Mouse (Mus musculus) macrophage (primary cell): Measurements from ENCODE around the gene Wtip. TPM values are rescaled to one million over a fixed set of nuclear protein-coding genes. Genes with fewer than 3 reads are reported as not detected.
"Not testable (repeated sequence)": the region's sequence is repeated elsewhere in the genome, so short reads cannot be mapped to it uniquely, and the experiment has no call there.

Experiments used
- H3K27ac ChIP-seq: fragments of 350-480 bp; formaldehyde crosslinking; 2 replicates; pipeline ENCODE4 v1.9.0; 2021
- H3K36me3 ChIP-seq: fragments of 350-480 bp; formaldehyde crosslinking; 2 replicates; pipeline ENCODE4 v1.9.0; 2021; ENCODE audit errors: inconsistent target
- H3K4me3 ChIP-seq: fragments of 350-480 bp; formaldehyde crosslinking; 2 replicates; pipeline ENCODE4 v1.9.0; 2021; ENCODE audit errors: inconsistent target
- H3K79me2 ChIP-seq: fragments of 350-480 bp; formaldehyde crosslinking; 2 replicates; pipeline ENCODE4 v1.9.0; 2021; ENCODE audit errors: inconsistent target
- WGBS: methylation state at CpG from one replicate; pipeline ENCODE4 v1.1.7; 2026; ENCODE audit warnings: inconsistent platforms; ENCODE audit not compliant: missing documents; 5-methylcytosine and 5-hydroxymethylcytosine counted together
- polyA plus RNA-seq: library from polyadenylated mRNA; stranded (reverse); fragments of 250-400 nt; gene quantifications from 3 replicates; pipeline ENCODE4 v1.2.4, GENCODE M21; 2018; ENCODE audit warnings: inconsistent platforms

Gene Wtip
- polyA plus RNA-seq, 1 experiment from 2014 or later = 1.5 TPM

DNA sequence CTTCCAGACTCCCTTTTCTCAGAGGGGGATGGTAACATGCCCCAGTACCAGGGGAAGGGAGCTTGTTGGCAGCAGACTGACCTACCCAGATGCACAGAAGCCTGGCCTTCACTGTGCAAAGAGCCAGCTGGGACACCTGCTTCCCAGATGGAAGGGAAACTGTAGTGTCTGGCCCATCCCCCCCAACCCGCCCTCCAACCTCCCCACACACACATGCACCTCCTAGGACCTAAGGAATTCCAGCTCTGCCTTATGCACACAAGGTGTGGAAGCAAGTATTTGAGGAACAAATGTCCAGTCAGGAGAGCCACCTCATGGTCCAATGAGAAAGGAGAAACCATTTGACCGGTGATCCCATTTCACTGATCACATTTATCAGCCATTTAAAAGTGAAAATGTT is 1.3 kb upstream of the Wtip start:
- WGBS = 96% methylated on average over 2 of the region's 2 CpGs
- Histone ChIP-seq H3K79me2 (no peaks in the 10 kb centered on the region), H3K36me3 (no peaks in the 10 kb centered on the region), H3K27ac (no peak overlapping the region), H3K4me3 (no peak overlapping the region)

DNA sequence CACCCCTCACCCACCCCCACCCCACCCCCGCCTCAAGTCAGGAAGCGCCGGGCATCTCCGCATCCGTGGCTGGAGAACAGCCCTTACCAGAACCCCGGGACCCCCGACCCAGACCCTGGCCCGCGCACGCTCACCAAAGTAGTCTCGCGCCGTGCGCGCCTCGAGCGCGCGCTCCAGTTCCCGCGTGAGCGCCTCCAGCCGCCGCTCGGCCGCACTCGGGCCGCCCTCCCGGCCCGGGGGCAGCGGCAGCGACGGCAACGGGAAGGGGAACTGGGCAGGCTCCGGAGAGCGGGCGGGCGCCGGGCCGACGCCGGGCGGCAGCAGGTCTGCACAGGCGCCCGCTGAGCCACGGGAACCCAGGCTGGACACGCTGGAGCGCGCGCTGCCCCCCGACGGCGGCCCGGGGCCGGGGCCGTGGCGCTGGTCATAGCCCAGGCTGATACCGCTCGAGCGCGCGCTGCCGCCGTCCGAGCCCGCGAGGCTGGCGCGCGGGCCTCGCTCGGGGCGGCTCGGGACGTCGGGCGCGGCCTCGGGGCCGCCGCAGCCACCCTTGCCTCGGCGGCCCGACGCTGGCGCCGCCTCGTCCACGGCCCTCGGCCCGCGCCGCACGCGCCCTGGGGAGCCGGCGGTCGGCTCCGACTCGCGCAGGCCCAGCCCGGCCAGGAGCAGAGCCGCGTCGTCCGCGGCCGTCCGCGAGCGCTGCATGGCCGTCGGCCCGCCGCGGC is 551 bp downstream of the Wtip start:
- Histone ChIP-seq H3K79me2 (no peaks in the 10 kb centered on the region), H3K36me3 (no peaks in the 10 kb centered on the region), H3K27ac (no peak overlapping the region), H3K4me3 (no peak overlapping the region)
- WGBS = 5% methylated on average over 86 of the region's 116 CpGs

DNA sequence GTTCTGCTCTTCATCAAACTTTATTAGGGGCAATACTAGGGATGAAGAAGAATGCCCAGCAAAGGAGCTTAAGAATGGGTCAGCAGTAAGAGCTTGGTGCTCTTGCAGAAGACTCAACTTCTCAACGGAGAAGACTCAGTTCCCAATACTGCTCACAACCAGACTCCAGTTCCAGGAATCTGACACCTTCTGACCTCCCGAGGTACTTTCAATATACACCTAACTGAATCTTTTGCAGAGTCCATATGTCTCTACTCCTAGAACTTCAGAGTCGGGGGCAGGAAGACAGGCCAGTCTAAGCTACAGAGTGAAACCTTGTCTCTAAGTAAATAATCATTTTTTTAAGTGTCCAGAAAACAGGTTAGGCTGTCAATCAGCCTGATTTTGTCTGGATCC is 1.1 kb downstream of the Wtip start:
- Histone ChIP-seq H3K79me2 (no peaks in the 10 kb centered on the region), H3K36me3 (no peaks in the 10 kb centered on the region), H3K27ac (no peak overlapping the region), H3K4me3 (no peak overlapping the region)
- WGBS = 14% methylated on average over 3 of the region's 3 CpGs

DNA sequence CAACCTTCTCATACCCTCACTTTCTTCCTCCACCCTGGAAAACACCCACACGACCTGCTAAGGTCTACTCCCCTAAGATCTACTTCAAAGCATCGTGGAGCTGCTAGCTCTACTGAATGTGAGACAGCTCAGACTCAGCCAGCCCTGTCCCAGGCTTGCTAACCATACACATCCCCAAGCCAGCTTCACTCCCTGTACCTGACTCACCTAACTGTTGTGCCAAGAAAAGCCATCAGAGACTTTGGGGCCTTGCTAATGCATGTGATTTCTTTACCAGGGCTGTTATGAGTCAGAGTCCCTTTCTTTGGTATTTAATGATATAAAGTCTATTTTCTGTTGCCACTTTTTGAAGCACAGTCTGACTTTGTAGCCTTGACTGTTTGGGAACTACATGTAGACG is 1.9 kb downstream of the Wtip start:
- H3K27ac ChIP-seq = no peak overlapping the region
- H3K4me3 ChIP-seq = no peak overlapping the region
- 91% methylated on average over 3 of the region's 3 CpGs for WGBS
- no peaks in the 10 kb centered on the region for H3K36me3 ChIP-seq
- no peaks in the 10 kb centered on the region for H3K79me2 ChIP-seq

DNA sequence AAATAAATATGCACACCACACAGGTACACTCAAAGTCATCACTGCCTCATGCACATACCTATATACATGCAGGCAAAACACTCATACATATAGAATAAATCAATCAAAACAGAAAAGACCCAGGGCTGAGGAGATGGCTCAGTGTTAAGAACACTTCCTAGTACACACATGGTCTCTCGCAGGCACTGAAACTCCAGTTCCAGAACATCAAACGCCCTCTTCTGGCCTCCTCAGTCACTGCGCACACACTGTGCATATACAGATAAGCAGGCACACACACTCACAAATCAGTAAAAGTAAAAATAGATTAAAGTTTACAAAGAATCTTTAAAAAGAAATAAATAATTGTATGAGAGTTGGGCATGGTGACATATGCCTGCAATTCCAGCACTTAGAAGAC is 6.8 kb downstream of the Wtip start:
- Histone ChIP-seq H3K79me2 (no peaks in the 10 kb centered on the region), H3K27ac (no peak overlapping the region), H3K4me3 (no peak overlapping the region), H3K36me3 (no peaks in the 10 kb centered on the region)
- 85% methylated on average over 3 of the region's 3 CpGs for WGBS

DNA sequence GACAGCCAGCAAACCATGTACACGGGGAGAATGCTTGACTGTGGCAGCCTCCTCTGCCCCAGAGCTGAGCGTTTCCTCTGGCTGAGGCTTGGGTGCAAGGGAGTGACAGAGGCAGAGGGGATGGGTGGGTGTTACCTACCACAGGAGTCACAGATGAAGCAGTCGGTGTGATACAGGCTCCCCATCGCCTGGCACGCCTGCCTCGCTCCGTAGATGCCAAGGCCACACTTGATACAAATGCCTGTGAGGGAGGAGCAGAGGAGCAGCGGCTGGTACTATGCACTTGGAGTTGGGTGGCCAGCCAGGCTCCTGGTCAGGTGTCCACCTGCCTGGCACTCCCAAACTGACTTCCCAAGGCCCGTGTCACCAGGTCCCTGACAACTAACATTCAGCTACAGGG is 7.7 kb downstream of the Wtip start:
- Histone ChIP-seq H3K27ac (no peak overlapping the region), H3K4me3 (no peak overlapping the region), H3K79me2 (no peaks in the 10 kb centered on the region), H3K36me3 (no peaks in the 10 kb centered on the region)
- 91% methylated on average over 9 of the region's 9 CpGs for WGBS

DNA sequence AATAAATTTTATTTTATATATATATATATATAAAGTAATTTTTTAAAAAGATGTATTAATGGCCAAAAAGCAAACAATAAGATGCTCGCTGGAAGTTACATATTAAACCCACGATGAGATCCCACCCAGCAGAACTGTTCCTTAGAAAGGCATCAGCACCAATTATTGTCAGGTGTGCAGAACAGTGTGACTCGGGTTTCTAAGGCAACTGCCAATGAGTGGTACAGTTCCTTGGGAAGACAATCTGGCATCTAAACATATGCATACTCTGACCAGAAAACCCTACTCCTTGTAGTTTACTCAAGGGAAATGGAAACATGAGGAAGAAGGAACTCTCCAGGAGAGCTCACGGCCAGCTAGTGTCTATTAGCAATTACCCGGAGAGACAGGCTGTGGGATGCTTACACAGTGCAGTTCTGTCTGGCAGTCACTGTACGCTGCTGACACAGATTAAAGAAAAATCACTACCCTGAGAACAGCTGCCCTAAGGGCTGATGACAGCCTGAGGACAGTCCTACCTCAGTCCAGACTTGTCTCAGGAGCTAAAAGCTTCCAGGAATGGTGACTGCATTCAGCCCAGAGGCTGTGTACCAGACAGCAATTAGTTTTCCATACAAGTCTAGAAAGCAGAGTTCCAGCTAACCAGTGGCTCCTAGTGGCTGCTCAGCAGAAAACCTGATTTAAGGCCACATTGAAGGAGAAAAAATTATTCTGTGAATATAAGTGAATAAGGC is 9.9 kb downstream of the Wtip start:
- no peaks in the 10 kb centered on the region for H3K79me2 ChIP-seq
- 95% methylated on average over 6 of the region's 6 CpGs for WGBS
- no peaks in the 10 kb centered on the region for H3K36me3 ChIP-seq
- H3K4me3 ChIP-seq = no peak overlapping the region
- H3K27ac ChIP-seq = no peak overlapping the region

DNA sequence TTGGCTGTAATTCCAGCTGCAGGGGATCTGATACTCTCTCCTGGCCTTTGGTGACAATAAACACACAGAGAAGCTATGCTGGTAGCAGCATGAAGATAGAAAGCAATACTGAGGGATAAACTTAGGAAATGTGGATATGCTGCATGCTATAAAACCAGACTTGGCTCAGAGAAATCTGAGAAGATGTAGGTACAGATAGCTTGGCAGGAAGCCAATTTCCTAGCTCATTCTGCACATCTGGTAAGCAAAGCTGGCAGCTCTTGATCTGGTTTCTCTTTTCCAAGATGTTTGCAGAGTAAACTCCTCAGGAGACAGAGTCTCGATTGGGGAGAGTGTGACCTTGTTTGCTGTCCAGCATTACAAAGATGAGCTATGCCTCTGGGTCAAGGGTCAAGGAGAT is 12.4 kb downstream of the Wtip start:
- not testable (repeated sequence) for H3K79me2 ChIP-seq, H3K4me3 ChIP-seq, H3K36me3 ChIP-seq, H3K27ac ChIP-seq
- 70% methylated on average over 1 of the region's 1 CpGs for WGBS

DNA sequence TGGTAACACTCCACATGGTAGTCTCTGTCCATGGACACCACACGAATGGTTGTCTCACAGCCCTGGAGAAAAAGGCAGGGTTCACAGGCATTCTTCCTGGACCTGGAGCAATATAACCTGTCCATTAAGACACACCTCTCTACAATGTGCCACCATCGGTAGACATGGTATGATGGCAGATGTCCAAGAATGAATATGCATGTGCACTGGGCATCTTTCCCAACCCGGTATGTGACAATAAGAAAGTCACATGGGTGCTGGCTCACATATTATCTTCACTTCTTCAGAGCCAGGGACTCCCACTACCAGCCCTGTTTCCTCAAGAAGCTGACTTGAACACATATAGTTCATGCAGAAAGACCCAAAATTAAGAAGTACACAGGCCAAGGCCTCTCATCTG is 16.5 kb downstream of the Wtip start:
- WGBS = 93% methylated on average over 3 of the region's 3 CpGs
- Histone ChIP-seq H3K79me2 (no peaks in the 10 kb centered on the region), H3K27ac (no peak overlapping the region), H3K4me3 (no peak overlapping the region), H3K36me3 (no peaks in the 10 kb centered on the region)

DNA sequence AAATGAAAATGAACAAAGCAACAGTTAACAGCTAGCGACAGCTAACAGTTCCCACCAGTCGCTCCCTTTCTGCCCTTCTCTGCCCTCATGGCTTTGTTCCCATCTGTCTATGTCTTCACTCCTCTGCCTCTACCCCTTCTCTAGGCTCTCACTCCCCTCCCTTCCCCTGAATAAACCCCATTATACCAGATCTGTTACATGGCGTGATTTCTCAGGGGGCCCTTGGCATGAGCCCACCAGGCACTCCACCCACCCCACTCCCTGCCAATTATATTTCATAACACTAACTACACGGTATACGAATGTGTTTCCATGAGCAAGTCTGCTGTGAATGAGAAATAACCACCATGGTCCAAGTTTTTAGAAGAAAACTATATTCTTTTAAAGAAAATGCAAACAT is 23.9 kb downstream of the Wtip start:
- Histone ChIP-seq H3K79me2 (no peaks in the 10 kb centered on the region), H3K4me3 (no peak overlapping the region), H3K27ac (no peak overlapping the region), H3K36me3 (no peaks in the 10 kb centered on the region)
- WGBS = 96% methylated on average over 5 of the region's 5 CpGs

DNA sequence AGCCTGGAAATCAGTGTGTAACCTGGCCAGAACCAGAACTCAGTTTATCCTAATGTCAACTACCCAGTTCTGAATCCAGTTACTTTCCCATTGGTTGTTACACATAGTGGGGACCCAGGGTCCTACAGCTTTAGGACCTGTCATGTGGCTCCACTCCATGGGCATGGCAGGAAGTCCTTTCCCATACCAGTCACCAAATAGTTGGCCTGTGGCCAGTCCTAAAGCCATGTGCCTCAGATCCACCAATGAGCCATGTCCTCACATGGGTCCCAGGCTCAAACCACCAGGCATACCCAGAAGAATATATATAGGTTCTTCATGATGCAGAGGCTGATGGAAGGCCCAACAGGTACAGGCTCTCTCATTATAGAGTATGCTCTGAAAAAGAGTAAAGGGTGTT is 31.8 kb downstream of the Wtip start:
- H3K79me2 ChIP-seq = no peaks in the 10 kb centered on the region
- no peak overlapping the region for H3K4me3 ChIP-seq
- no peak overlapping the region for H3K27ac ChIP-seq
- H3K36me3 ChIP-seq = no peaks in the 10 kb centered on the region

DNA sequence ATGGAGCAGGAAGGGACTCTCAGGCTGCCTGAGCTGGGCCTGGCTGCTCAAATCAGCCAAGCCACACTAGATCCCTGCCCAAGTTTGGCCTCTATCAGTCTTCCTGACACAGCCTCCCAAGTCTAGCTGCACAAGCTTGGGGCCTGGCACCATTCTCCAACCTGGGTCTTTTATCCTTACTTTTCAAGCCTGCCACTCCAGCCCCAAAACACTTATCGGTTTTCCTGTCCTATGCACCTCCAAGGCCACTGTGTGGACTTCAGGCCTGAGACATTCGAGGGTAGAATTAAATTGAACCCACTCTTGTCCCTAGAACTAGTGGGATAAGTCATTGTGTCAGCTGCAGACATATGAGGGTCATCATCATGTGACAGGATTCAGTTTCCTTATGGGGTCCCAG is 33.1 kb downstream of the Wtip start:
- 97% methylated on average over 2 of the region's 2 CpGs for WGBS
- no peak overlapping the region for H3K4me3 ChIP-seq
- H3K36me3 ChIP-seq = no peaks in the 10 kb centered on the region
- no peaks in the 10 kb centered on the region for H3K79me2 ChIP-seq
- H3K27ac ChIP-seq = no peak overlapping the region

DNA sequence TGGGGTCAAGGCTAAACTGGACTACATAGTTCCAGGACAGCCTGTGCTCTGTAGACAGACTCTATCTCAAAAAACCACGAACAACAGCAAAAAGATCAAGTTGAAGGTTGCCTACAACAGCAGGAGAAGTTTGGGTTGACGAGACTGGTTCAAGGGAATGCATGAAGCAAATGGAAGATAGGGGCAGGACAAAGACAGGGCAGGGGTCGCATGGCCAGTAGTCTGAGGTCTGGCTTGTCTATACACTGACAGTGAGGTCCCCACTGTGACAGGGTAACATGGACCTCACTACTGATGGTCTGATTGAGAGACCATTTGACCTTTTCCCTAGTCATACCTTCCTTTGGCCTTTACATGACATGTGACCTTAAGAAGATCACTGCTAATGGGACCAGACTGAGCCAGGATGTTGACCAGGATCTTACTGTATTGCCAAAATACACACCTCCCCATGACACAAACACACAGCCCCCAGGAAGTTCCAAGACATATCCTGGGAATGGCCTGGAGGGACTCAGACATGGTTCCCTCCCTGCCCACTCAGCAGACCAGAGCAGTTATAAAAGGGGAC is 38.1 kb downstream of the Wtip start, which contains the start of gene Scgb1b30:
Gene Scgb1b30 (plus strand): TSS at position 521 of the 571 bp plus-strand sequence.
- 68% methylated on average over 3 of the region's 3 CpGs for WGBS
- no peak within 1 kb of the TSS for H3K4me3 ChIP-seq

DNA sequence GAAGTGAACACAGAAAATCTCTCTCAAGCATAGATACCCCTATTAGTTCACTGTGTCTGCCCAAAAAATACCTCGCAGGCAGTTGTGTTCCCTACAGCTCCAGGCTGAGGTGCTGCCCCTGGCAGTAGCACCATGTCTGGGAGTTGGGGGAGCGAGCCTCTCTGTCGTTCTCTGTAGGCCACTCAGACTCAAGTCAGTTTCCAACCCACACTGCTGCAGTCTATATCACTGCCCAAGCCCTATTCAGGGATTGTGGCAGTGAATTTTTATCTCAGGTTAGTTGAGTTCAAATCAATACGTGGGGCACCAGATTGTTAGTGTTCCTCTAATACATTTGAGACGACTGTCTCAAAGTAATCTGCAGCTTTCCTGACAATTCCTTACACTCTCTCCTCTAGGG is 64.9 kb downstream of the Wtip start:
- not testable (repeated sequence) for H3K79me2 ChIP-seq, H3K4me3 ChIP-seq, H3K27ac ChIP-seq, H3K36me3 ChIP-seq
- 86% methylated on average over 5 of the region's 5 CpGs for WGBS

More for the DNA sequence above, 38.1 kb downstream of the Wtip start, which contains the start of gene Scgb1b30:
- Histone ChIP-seq H3K36me3 (no peaks in the 10 kb centered on the region), H3K27ac (no peak within 1 kb of the TSS), H3K79me2 (no peaks in the 10 kb centered on the region)
